Mouse (Mus musculus) gastrocnemius, adult 2 months (tissue): ENCODE data around the gene Pnpo. TPM values are rescaled to one million over a fixed set of nuclear protein-coding genes. Genes with fewer than 3 reads are reported as not detected.
A peak's percentile ranks its signal among the peaks of the same experiment; 100 is the strongest.

Experiments used
- DNase-seq: peaks from one replicate; pipeline ENCODE4 v3.0.0; 2022
- H3K27ac ChIP-seq: fragments of 200-600 bp; 2 replicates; pipeline ENCODE4 v1.8.1; 2022; ENCODE audit warnings: mild to moderate bottlenecking
- H3K4me3 ChIP-seq: fragments of 200-600 bp; 2 replicates; pipeline ENCODE4 v1.8.1; 2022; ENCODE audit warnings: mild to moderate bottlenecking, moderate library complexity
- CTCF ChIP-seq: fragments of 200-600 bp; IDR thresholded peaks from 2 replicates; pipeline ENCODE4 v1.8.1; 2022; ENCODE audit warnings: antibody characterized with exemption, mild to moderate bottlenecking, moderate library complexity
- intact Hi-C: fragments of 180-260 bp; cut with DNase I; formaldehyde crosslinking; loops from one replicate; pipeline ENCODE4 v1.15.1; 2025
- total RNA-seq, 2 experiments: library from RNA; stranded (reverse); gene quantifications; 2 replicates each; pipeline ENCODE4 v1.2.3; 2021

The Pnpo gene
- total RNA-seq, 2 experiments from 2014 or later = 7.4 to 8.2 TPM

GRCm38 (mm10) chr11:96944844-96945580, 1.2 kb upstream of the Pnpo start:
- intact Hi-C loops = no loop called here
- Histone ChIP-seq H3K4me3 (peak overlapping the region; percentile 74), H3K27ac (peak overlapping the region; percentile 89)
- DNase-seq = peak; percentile 38
- TF ChIP-seq CTCF = no peak

- no peak for TF ChIP-seq CTCF
- intact Hi-C loops = no loop called here
- H3K4me3 ChIP-seq = no peak overlapping the region
- H3K27ac ChIP-seq = no peak overlapping the region
- no peak for DNase-seq
Measured at GRCm38 (mm10) chr11:96941989-96942590, 1.7 kb downstream of the Pnpo start.

- DNase-seq = no peak
- no peak for TF ChIP-seq CTCF
- Histone ChIP-seq H3K27ac (no peak overlapping the region), H3K4me3 (no peak overlapping the region)
- intact Hi-C loops = no loop called here
Measured at GRCm38 (mm10) chr11:96940578-96941465, 3.0 kb downstream of the Pnpo start.

GRCm38 (mm10) chr11:96938426-96938800, 5.4 kb downstream of the Pnpo start:
- Histone ChIP-seq H3K4me3 (no peak overlapping the region), H3K27ac (peak overlapping the region; percentile 51)
- DNase-seq = peak; percentile 37
- no peak for TF ChIP-seq CTCF
- intact Hi-C loops = no loop called here

GRCm38 (mm10) chr11:96937549-96938425, 6.0 kb downstream of the Pnpo start:
- Histone ChIP-seq H3K4me3 (no peak overlapping the region), H3K27ac (peak overlapping the region; percentile 51)
- peak; percentile 78 for TF ChIP-seq CTCF
- intact Hi-C loops = no loop called here
- DNase-seq = peak; percentile 72

- no peak for TF ChIP-seq CTCF
- Histone ChIP-seq H3K27ac (no peak overlapping the region), H3K4me3 (no peak overlapping the region)
- intact Hi-C loops = no loop called here
- no peak for DNase-seq
Measured at GRCm38 (mm10) chr11:96935872-96936650, 7.7 kb downstream of the Pnpo start.

- TF ChIP-seq CTCF = no peak
- peak overlapping the region; percentile 36 for H3K4me3 ChIP-seq
- intact Hi-C loops = no loop called here
- peak overlapping the region; percentile 54; the same call in 1 of the 2 replicates for H3K27ac ChIP-seq
- peak; percentile 59 for DNase-seq
Measured at GRCm38 (mm10) chr11:96934921-96935356, 8.8 kb downstream of the Pnpo start.

GRCm38 (mm10) chr11:96933562-96934276, 10.1 kb downstream of the Pnpo start:
- Histone ChIP-seq H3K4me3 (no peak overlapping the region), H3K27ac (no peak overlapping the region)
- no peak for TF ChIP-seq CTCF
- no peak for DNase-seq
- intact Hi-C loops = no loop called here

GRCm38 (mm10) chr11:96931327-96932062, 12.3 kb downstream of the Pnpo start:
- TF ChIP-seq CTCF = no peak

GRCm38 (mm10) chr11:96929766-96930331, 13.9 kb downstream of the Pnpo start:
- intact Hi-C loops = no loop called here
- no peak for DNase-seq
- Histone ChIP-seq H3K27ac (no peak overlapping the region), H3K4me3 (no peak overlapping the region)
- TF ChIP-seq CTCF = no peak

More at GRCm38 (mm10) chr11:96931327-96932062, 12.3 kb downstream of the Pnpo start:
- no peak overlapping the region for H3K27ac ChIP-seq
- DNase-seq = peak; percentile 47
- intact Hi-C loops = no loop called here
- H3K4me3 ChIP-seq = no peak overlapping the region
